Mouse (Mus musculus) G1E (cell line): Measurements from ENCODE around the gene Cby3.

Experiments used
- CTCF ChIP-seq: IDR thresholded peaks from 2 replicates; pipeline ENCODE4 v1.5.1; 2012; ENCODE audit warnings: low read depth, low read length, inconsistent platforms, mixed read lengths
- GATA1 ChIP-seq: IDR thresholded peaks from 2 replicates; pipeline ENCODE4 v1.6.1; 2012; ENCODE audit warnings: borderline replicate concordance, low read length, inconsistent platforms, mixed read lengths
- GATA2 ChIP-seq: IDR thresholded peaks from 2 replicates; pipeline ENCODE4 v1.6.1; 2012; ENCODE audit warnings: low read depth, low read length, inconsistent platforms, borderline replicate concordance

GRCm38 (mm10) chr11:50355395-50355794, 1.1 kb downstream of the Cby3 start:
- TF ChIP-seq GATA1 = no peak
- no peak for TF ChIP-seq CTCF
- no peak for TF ChIP-seq GATA2
